33 mouse cellular contexts compared by ENCODE assay signal in genomic region chr6:108397956-108398355, GRCm38 (mm10).
"Had no signal": no experiment of that assay in that cellular context is flagged by ENCODE, and none has a peak within 500 bp of the region (broad histone marks: within the 10 kb centered on the region; RNA-seq: fewer than 3 reads in every experiment).

No protein-coding gene starts in this region.

- H3K27me3 ChIP-seq: heart, embryonic 12.5 days; heart, embryonic 13.5 days; heart, embryonic 15.5 days; hindbrain, embryonic 12.5 days; hindbrain, embryonic 13.5 days; hindbrain, embryonic 15.5 days; intestine, embryonic 15.5 days; kidney, embryonic 15.5 days had no signal

- H3K4me1 ChIP-seq: heart, embryonic 12.5 days; heart, embryonic 13.5 days; heart, embryonic 15.5 days; hindbrain, embryonic 10.5 days; hindbrain, embryonic 12.5 days; hindbrain, embryonic 13.5 days; hindbrain, embryonic 15.5 days; intestine, embryonic 15.5 days; kidney, embryonic 15.5 days had no signal

- H3K4me3 ChIP-seq: heart, embryonic 12.5 days; heart, embryonic 13.5 days; heart, embryonic 15.5 days; hindbrain, embryonic 10.5 days; hindbrain, embryonic 12.5 days; hindbrain, embryonic 13.5 days; hindbrain, embryonic 15.5 days; intestine, embryonic 15.5 days; kidney, embryonic 15.5 days; layer of hippocampus, adult 2 months; left cerebral cortex, adult 2 months had no signal

- DNase-seq: heart, postnatal 10 days; heart, postnatal 14 days; heart, postnatal 36 days; heart, postnatal 4 days; kidney, adult 11 months; kidney, adult 18-20 months; kidney, adult 8-10 months; kidney, adult 9 months; kidney, postnatal 10 days; kidney, postnatal 14 days; kidney, postnatal 25 days; kidney, postnatal 36 days; kidney, postnatal 4 days; layer of hippocampus, adult 9-11 months; layer of hippocampus, postnatal 36 days had no signal

- ATAC-seq: hindbrain, embryonic 16.5 days; hindbrain, postnatal 0 days; inflammation-experienced regulatory T-cells, adult 6 months; intestine, embryonic 15.5 days; intestine, embryonic 16.5 days; intestine, postnatal 0 days had no signal

- H3K27ac ChIP-seq: heart, embryonic 13.5 days; heart, embryonic 15.5 days; hindbrain, embryonic 10.5 days; hindbrain, embryonic 12.5 days; hindbrain, embryonic 13.5 days; hindbrain, embryonic 14.5 days; hindbrain, embryonic 15.5 days; hindbrain, postnatal 0 days; intestine, embryonic 15.5 days; kidney, embryonic 15.5 days; kidney, postnatal 0 days; layer of hippocampus, adult 2 months; left cerebral cortex, adult 2 months had no signal

- H3K36me3 ChIP-seq: hindbrain, embryonic 15.5 days; intestine, embryonic 15.5 days had no signal
